Comparison of ENCODE assay signal across 8 mouse cellular contexts in genomic region chr7:92235541-92236031, GRCm38 (mm10).
A peak's percentile ranks its signal among the peaks of the same experiment; 100 is the strongest.
DNase-seq lines count a peak whose midpoint lies in the region; ATAC-seq and TF ChIP-seq lines count a peak whose summit lies in the region.

No protein-coding gene starts in this region.

- peak overlapping the region; percentile 41 for H3K4me3 ChIP-seq in forebrain, embryonic 13.5 days
- peak overlapping the region; percentile 47 for H3K4me3 ChIP-seq in midbrain, embryonic 10.5 days
- H3K4me3 ChIP-seq in heart, embryonic 11.5 days (ENCODE audit: low read depth, low read length): no peak overlapping the region
- H3K4me3 ChIP-seq in liver, postnatal 0 days (ENCODE audit: low read depth, low read length): no peak overlapping the region

- peak overlapping the region; percentile 56 for H3K4me2 ChIP-seq in forebrain, embryonic 13.5 days
- H3K4me2 ChIP-seq in heart, embryonic 11.5 days: no peak overlapping the region
- no peak overlapping the region for H3K4me2 ChIP-seq in liver, postnatal 0 days (ENCODE audit: low read depth, low read length)

- WGBS in forebrain, embryonic 13.5 days: 7% methylated on average over 12 of the region's 12 CpGs
- WGBS in midbrain, embryonic 10.5 days: 21% methylated on average over 12 of the region's 12 CpGs
- 72% methylated on average over 12 of the region's 12 CpGs for WGBS in heart, embryonic 11.5 days (ENCODE audit: insufficient replicate concordance)
- 74% methylated on average over 12 of the region's 12 CpGs for WGBS in liver, postnatal 0 days (ENCODE audit: insufficient replicate concordance)

- no peak overlapping the region; the same call in 1 of the 2 replicates for H3K27ac ChIP-seq in forebrain, embryonic 13.5 days
- H3K27ac ChIP-seq in midbrain, embryonic 10.5 days (replicated peaks): peak overlapping the region; percentile 61
- H3K27ac ChIP-seq in heart, embryonic 11.5 days (ENCODE audit: low read depth, low read length): no peak overlapping the region
- H3K27ac ChIP-seq in liver, postnatal 0 days (ENCODE audit: low read depth): no peak overlapping the region

- H3K9ac ChIP-seq in forebrain, embryonic 13.5 days: peak overlapping the region; percentile 60
- H3K9ac ChIP-seq in heart, embryonic 11.5 days (ENCODE audit: low read depth, low read length): no peak overlapping the region
- H3K9ac ChIP-seq in liver, postnatal 0 days (replicated peaks): no peak overlapping the region

- no peaks in the 10 kb centered on the region for H3K27me3 ChIP-seq in forebrain, embryonic 13.5 days
- H3K27me3 ChIP-seq in midbrain, embryonic 10.5 days (ENCODE audit: low read depth, poor library complexity, severe bottlenecking): no peaks in the 10 kb centered on the region
- H3K27me3 ChIP-seq in heart, embryonic 11.5 days (ENCODE audit: control insufficient read depth, insufficient read depth, low read length): no peaks in the 10 kb centered on the region
- no peaks in the 10 kb centered on the region for H3K27me3 ChIP-seq in liver, postnatal 0 days (ENCODE audit: insufficient read depth, low read length)

- peaks cover 16% of the 10 kb centered on the region for H3K4me1 ChIP-seq in forebrain, embryonic 13.5 days
- H3K4me1 ChIP-seq in midbrain, embryonic 10.5 days: peaks cover 29% of the 10 kb centered on the region
- H3K4me1 ChIP-seq in heart, embryonic 11.5 days (ENCODE audit: control insufficient read depth, insufficient read depth, low read length): no peaks in the 10 kb centered on the region
- no peaks in the 10 kb centered on the region for H3K4me1 ChIP-seq in liver, postnatal 0 days (ENCODE audit: insufficient read depth)

- no peak for TF ChIP-seq CTCF in liver, postnatal 0 days (IDR thresholded peaks at IDR 0.05; ENCODE audit: low read depth)

- DNase-seq in cerebellum, adult 8-10 months: peak; percentile 47
- DNase-seq in midbrain, embryonic 10.5 days (ENCODE audit: low spot score): peak; percentile 33
- no peak for DNase-seq in gastrocnemius, postnatal 36 days
- no peak for DNase-seq in thymus, postnatal 36 days
- DNase-seq in liver, postnatal 0 days: no peak

- no peaks in the 10 kb centered on the region for H3K36me3 ChIP-seq in forebrain, embryonic 13.5 days (ENCODE audit: poor library complexity, severe bottlenecking)
- H3K36me3 ChIP-seq in midbrain, embryonic 10.5 days: no peaks in the 10 kb centered on the region
- H3K36me3 ChIP-seq in heart, embryonic 11.5 days (ENCODE audit: control insufficient read depth, insufficient read depth, low read length): no peaks in the 10 kb centered on the region
- no peaks in the 10 kb centered on the region for H3K36me3 ChIP-seq in liver, postnatal 0 days (replicated peaks; ENCODE audit: insufficient read depth, low read length)

- intact Hi-C loops in gastrocnemius, postnatal 36 days (cut with DNase I): no loop called here

- no peaks in the 10 kb centered on the region for H3K9me3 ChIP-seq in forebrain, embryonic 13.5 days (replicated peaks)
- H3K9me3 ChIP-seq in midbrain, embryonic 10.5 days (replicated peaks): no peaks in the 10 kb centered on the region
- H3K9me3 ChIP-seq in heart, embryonic 11.5 days (replicated peaks; ENCODE audit: control insufficient read depth, low read length): no peaks in the 10 kb centered on the region
- no peaks in the 10 kb centered on the region for H3K9me3 ChIP-seq in liver, postnatal 0 days (ENCODE audit: low read length)

- TF ChIP-seq EP300 in liver, postnatal 0 days (IDR thresholded peaks at IDR 0.05; ENCODE audit: low read depth): no peak

- ATAC-seq in cerebellum, adult (ENCODE audit: insufficient number of reproducible peaks, low FRiP score, low TSS enrichment): peak; percentile 32
- peak; percentile 51 for ATAC-seq in forebrain, embryonic 13.5 days
- ATAC-seq in heart, embryonic 11.5 days (replicated peaks; ENCODE audit: insufficient number of reproducible peaks, low FRiP score, low TSS enrichment): no peak
- ATAC-seq in liver, postnatal 0 days: no peak

Comparison
In these comparisons a context has a peak if more than half of its experiments do, and no peak if none do; other contexts are left out.
1. ATAC-seq: peak in cerebellum, adult (single experiment) and forebrain, embryonic 13.5 days (single experiment); none in heart, embryonic 11.5 days (single experiment) and liver, postnatal 0 days (single experiment).
2. DNase-seq: peak in cerebellum, adult 8-10 months (single experiment) and midbrain, embryonic 10.5 days (single experiment); none in gastrocnemius, postnatal 36 days (0 of 2), thymus, postnatal 36 days (0 of 2) and liver, postnatal 0 days (single experiment).
3. H3K4me3 ChIP-seq: peak in forebrain, embryonic 13.5 days (single experiment) and midbrain, embryonic 10.5 days (single experiment); none in heart, embryonic 11.5 days (single experiment) and liver, postnatal 0 days (single experiment).